Mouse (Mus musculus) limb, embryonic 14.5 days (tissue): ENCODE measurements around the gene Mrpl58. TPM values are rescaled to one million over a fixed set of nuclear protein-coding genes. Genes with fewer than 3 reads are reported as not detected.
A peak's percentile ranks its signal among the peaks of the same experiment; 100 is the strongest.

Source experiments
- ATAC-seq: fragments of 200-750 bp; cut with Nextera tagmentation; 2 replicates; pipeline ENCODE4 v1.8.0; 2017; ENCODE audit warnings: low read depth, moderate number of reproducible peaks, moderate TSS enrichment; ENCODE audit not compliant: low FRiP score
- DNase-seq: peaks from one replicate; pipeline ENCODE4 v3.0.0-alpha.2; 2015; ENCODE audit warnings: low spot score
- H3K27ac ChIP-seq: fragments of 300-500 bp; sonication (generic); replicated peaks from 2 replicates; pipeline ENCODE4 v1.5.1; 2014; ENCODE audit warnings: low read depth, mild to moderate bottlenecking, low read length, moderate library complexity, mixed read lengths
- H3K27me3 ChIP-seq: fragments of 300-500 bp; sonication (generic); 2 replicates; pipeline ENCODE4 v1.6.1; 2014; ENCODE audit warnings: low read length, mixed read lengths; ENCODE audit not compliant: control insufficient read depth, insufficient read depth
- H3K36me3 ChIP-seq: fragments of 300-500 bp; sonication (generic); 2 replicates; pipeline ENCODE4 v1.6.1; 2014; ENCODE audit warnings: mild to moderate bottlenecking, low read length, moderate library complexity, mixed read lengths; ENCODE audit not compliant: control insufficient read depth, insufficient read depth
- H3K4me1 ChIP-seq: fragments of 300-500 bp; sonication (generic); 2 replicates; pipeline ENCODE4 v1.6.1; 2014; ENCODE audit warnings: antibody characterized with exemption, low read length, mixed read lengths; ENCODE audit not compliant: control insufficient read depth, insufficient read depth
- H3K4me2 ChIP-seq: fragments of 300-500 bp; sonication (generic); replicated peaks from 2 replicates; pipeline ENCODE4 v1.6.1; 2014; ENCODE audit warnings: low read depth, mild to moderate bottlenecking, low read length, moderate library complexity; ENCODE audit not compliant: severe bottlenecking
- H3K4me3 ChIP-seq: fragments of 300-500 bp; sonication (generic); replicated peaks from 2 replicates; pipeline ENCODE4 v1.5.1; 2014; ENCODE audit warnings: low read length
- H3K9ac ChIP-seq: fragments of 300-500 bp; sonication (generic); 2 replicates; pipeline ENCODE4 v1.6.1; 2014; ENCODE audit warnings: mild to moderate bottlenecking, low read depth, low read length, moderate library complexity; ENCODE audit not compliant: severe bottlenecking
- H3K9me3 ChIP-seq: fragments of 300-500 bp; sonication (generic); 2 replicates; pipeline ENCODE4 v1.6.1; 2016; ENCODE audit warnings: low read length; ENCODE audit not compliant: control insufficient read depth
- POLR2A ChIP-seq: fragments of 200-500 bp; IDR thresholded peaks from 2 replicates; pipeline ENCODE4 v1.8.0; 2012; ENCODE audit warnings: inconsistent platforms, mild to moderate bottlenecking, moderate library complexity, borderline replicate concordance; ENCODE audit not compliant: insufficient read depth, insufficient read length; ENCODE audit errors: extremely low read depth
- WGBS: fragments of 180-500 bp; shearing (Covaris S2); extraction: QIAGEN DNeasy Blood & Tissue Kit; methylation state at CpG from one replicate; pipeline ENCODE4 v1.1.7; 2014; 5-methylcytosine and 5-hydroxymethylcytosine counted together
- polyA plus RNA-seq, 2 experiments: library from polyadenylated mRNA; depleted of rRNA in 1 of 2; stranded (reverse) in 1 of 2; unstranded in 1 of 2; fragments of >200 nt; fragmentation: Nextera tagmentation in 1 of 2; extraction: Ambion mirVana in 1 of 2; gene quantifications; 2 replicates each; pipeline versions ENCODE4 v1.2.1 to v1.2.3; 2012 to 2014

The Mrpl58 gene
- polyA plus RNA-seq (2012; rRNA removed) (76.7 and 92.2 TPM in 2 replicates), polyA plus RNA-seq (2014; fragmentation: Nextera tagmentation; extraction: Ambion mirVana) (169 and 181 TPM in 2 replicates)

GRCm38 (mm10) chr11:115403338-115404124 is at the start of gene Mrpl58:
Mrpl58 (plus strand) TSS chr11:115403752.
- H3K9me3 ChIP-seq = no peaks in the 10 kb centered on the region
- H3K4me2 ChIP-seq = peak within 1 kb of the TSS; percentile 78
- H3K36me3 ChIP-seq = peaks cover 10% of the 10 kb centered on the region
- DNase-seq (peak; percentile 71), ATAC-seq (peak; percentile 93)
- peak within 1 kb of the TSS; percentile 94 for H3K9ac ChIP-seq
- 0 out of 2 replicates have a peak, but pooled peaks have one; percentile 45 for TF ChIP-seq POLR2A
- peak within 1 kb of the TSS; percentile 85 for H3K4me3 ChIP-seq
- 4% methylated on average over 50 of the region's 50 CpGs for WGBS
- H3K4me1 ChIP-seq = peaks cover 11% of the 10 kb centered on the region
- H3K27ac ChIP-seq = peak within 1 kb of the TSS; percentile 91
- H3K27me3 ChIP-seq = no peaks in the 10 kb centered on the region

DNA sequence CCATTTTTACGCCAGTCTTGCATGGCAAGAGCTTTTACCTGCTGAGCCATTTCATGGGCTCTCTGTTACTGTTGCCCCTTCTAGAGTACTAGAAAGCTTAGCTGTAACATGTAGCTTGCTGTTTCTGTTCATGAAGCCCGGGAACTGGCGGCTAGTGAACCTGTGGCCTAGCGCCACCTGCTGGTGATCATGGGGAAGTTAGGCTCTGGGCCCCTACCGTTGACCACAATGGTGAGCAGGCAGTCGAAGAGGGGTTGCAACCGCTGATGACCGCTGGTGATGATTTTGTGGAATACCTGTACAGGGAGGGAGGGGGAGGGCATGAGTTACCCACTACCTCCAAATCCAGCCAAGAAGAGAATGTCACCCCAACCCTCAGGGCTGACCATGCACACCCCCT is 49.4 kb upstream of the Mrpl58 start:
- peak; percentile 85 for DNase-seq
- 8% methylated on average over 8 of the region's 8 CpGs for WGBS
- Histone ChIP-seq H3K9ac (no peak overlapping the region), H3K4me1 (no peaks in the 10 kb centered on the region), H3K4me2 (no peak overlapping the region), H3K9me3 (no peaks in the 10 kb centered on the region), H3K27ac (no peak overlapping the region), H3K36me3 (no peaks in the 10 kb centered on the region), H3K4me3 (no peak overlapping the region), H3K27me3 (0 out of 2 replicates have a peak, but pooled peaks cover 3% of the 10 kb centered on the region)
- peak; percentile 38; the same call in 1 of the 2 replicates for ATAC-seq
- TF ChIP-seq POLR2A = no peak

- Histone ChIP-seq H3K36me3 (no peaks in the 10 kb centered on the region), H3K27me3 (0 out of 2 replicates have a peak, but pooled peaks cover 3% of the 10 kb centered on the region), H3K27ac (no peak overlapping the region), H3K9me3 (no peaks in the 10 kb centered on the region), H3K4me1 (no peaks in the 10 kb centered on the region), H3K9ac (no peak overlapping the region), H3K4me3 (no peak overlapping the region), H3K4me2 (no peak overlapping the region)
- TF ChIP-seq POLR2A = no peak
- ATAC-seq (0 out of 2 replicates have a peak, but pooled peaks have one; percentile 50), DNase-seq (peak; percentile 80)
- WGBS = 17% methylated on average over 5 of the region's 5 CpGs
Measured at GRCm38 (mm10) chr11:115358468-115358867, 45.1 kb upstream of the Mrpl58 start.

GRCm38 (mm10) chr11:115359293-115359692 is 44.3 kb upstream of the Mrpl58 start:
- Histone ChIP-seq H3K27ac (no peak overlapping the region), H3K4me3 (no peak overlapping the region), H3K4me2 (no peak overlapping the region), H3K9ac (no peak overlapping the region), H3K9me3 (no peaks in the 10 kb centered on the region), H3K36me3 (no peaks in the 10 kb centered on the region), H3K27me3 (0 out of 2 replicates have a peak, but pooled peaks cover 3% of the 10 kb centered on the region), H3K4me1 (no peaks in the 10 kb centered on the region)
- ATAC-seq (no peak), DNase-seq (no peak)
- WGBS = 61% methylated on average over 3 of the region's 3 CpGs
- TF ChIP-seq POLR2A = no peak

DNA sequence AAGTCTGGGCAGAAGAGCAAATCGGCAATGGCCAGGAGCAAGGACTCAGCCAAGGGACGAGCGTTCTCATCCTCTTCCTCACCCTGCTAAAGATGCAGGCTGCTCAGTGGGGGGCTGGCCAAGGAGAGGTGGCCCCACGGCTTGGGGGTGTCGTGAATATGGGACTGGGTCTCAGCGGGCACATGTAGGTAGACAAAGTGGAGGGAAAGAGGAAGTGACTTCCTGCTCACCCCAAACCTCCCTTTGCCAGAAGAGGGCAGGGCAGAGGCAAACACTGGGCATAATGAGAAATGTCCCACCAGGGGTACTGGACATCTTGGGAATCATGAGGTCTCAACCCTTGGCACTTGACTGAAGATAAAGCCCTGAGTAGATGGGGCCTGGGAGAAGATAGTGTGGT is 43.8 kb upstream of the Mrpl58 start:
- no peak for TF ChIP-seq POLR2A
- Histone ChIP-seq H3K9ac (no peak overlapping the region), H3K4me2 (no peak overlapping the region), H3K9me3 (no peaks in the 10 kb centered on the region), H3K36me3 (no peaks in the 10 kb centered on the region), H3K4me1 (no peaks in the 10 kb centered on the region), H3K4me3 (no peak overlapping the region), H3K27me3 (0 out of 2 replicates have a peak, but pooled peaks cover 3% of the 10 kb centered on the region), H3K27ac (no peak overlapping the region)
- WGBS = 75% methylated on average over 6 of the region's 6 CpGs
- ATAC-seq (no peak), DNase-seq (no peak)
